Mouse (Mus musculus) urinary bladder, postnatal 0 days (tissue): ENCODE data around the gene Taok3. TPM values are rescaled to one million over a fixed set of nuclear protein-coding genes. Genes with fewer than 3 reads are reported as not detected.

ENCODE experiments used
- polyA plus RNA-seq: library from polyadenylated mRNA; unstranded; fragments of >200 nt; fragmentation: Nextera tagmentation; extraction: Ambion mirVana; gene quantifications from 2 replicates; pipeline ENCODE4 v1.2.1, GENCODE M21; 2015

Taok3 gene
- 20.4 and 21.6 TPM in 2 replicates for polyA plus RNA-seq

DNA sequence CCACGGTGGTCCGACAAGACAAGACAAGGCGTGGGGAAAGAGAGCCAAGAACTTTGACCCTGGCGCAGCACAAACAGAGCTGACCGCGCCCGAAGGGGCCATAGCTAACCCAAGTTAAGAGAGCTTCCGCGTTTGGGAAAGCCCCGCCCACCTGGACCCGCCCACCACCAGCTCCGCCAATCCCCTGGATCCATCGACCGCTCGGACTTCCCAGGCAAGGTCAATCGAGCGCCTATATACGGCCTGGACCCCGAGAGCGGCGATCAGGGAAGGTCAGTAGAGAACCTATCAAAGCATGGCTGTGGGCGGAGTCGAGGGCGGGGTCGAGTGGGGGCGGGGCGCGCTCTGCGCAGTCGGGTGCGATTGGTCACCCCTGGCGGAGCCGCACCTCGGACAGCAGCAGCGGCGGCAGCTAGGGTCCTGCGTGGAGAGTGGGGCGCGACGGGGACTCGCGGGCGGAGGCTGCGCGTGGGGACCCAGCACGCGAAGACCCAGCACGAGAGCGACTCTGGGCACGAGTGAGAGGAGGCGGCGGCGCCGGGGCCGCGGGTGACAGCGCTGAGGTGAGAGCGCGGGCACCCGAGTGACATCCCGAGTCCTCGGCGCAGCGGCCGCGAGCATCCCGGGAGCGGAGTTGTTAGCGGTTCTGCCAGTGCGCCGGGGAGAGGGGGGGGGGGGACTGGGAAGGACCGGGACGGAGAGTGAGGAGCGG is at the start of gene Taok3:
Gene Taok3 (plus strand): TSS at position 353 of the 712 bp plus-strand sequence.

DNA sequence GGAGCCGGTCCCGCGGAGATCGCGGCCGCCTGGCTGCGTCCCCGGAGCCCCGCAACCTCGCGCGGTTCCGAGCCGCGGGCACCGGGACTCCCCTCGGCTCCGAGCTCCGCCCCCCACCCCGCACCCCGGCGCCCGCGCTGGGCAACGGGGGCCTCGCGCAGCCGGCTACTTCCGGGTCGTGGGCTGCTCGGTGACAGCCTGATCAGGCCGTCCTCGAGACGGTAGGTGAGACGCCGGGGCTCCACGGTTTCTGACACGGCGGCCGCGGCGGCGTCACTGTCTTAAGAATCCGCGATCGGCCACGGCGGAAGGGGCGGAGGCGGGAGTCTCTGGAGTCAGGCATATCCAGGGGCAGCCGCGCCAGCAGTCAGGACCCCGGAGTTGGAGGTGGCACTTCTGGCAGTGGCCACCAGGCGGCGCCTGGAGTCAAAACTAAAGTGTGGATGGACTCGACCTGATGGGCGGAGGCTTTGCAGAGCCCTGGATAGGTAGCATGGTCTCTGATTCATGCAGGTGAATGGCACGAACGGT is 4.0 kb upstream of the Taok3 start, which contains the start of gene Suds3:
Gene Suds3 (minus strand): TSS at position 278 of the 531 bp plus-strand sequence.

DNA sequence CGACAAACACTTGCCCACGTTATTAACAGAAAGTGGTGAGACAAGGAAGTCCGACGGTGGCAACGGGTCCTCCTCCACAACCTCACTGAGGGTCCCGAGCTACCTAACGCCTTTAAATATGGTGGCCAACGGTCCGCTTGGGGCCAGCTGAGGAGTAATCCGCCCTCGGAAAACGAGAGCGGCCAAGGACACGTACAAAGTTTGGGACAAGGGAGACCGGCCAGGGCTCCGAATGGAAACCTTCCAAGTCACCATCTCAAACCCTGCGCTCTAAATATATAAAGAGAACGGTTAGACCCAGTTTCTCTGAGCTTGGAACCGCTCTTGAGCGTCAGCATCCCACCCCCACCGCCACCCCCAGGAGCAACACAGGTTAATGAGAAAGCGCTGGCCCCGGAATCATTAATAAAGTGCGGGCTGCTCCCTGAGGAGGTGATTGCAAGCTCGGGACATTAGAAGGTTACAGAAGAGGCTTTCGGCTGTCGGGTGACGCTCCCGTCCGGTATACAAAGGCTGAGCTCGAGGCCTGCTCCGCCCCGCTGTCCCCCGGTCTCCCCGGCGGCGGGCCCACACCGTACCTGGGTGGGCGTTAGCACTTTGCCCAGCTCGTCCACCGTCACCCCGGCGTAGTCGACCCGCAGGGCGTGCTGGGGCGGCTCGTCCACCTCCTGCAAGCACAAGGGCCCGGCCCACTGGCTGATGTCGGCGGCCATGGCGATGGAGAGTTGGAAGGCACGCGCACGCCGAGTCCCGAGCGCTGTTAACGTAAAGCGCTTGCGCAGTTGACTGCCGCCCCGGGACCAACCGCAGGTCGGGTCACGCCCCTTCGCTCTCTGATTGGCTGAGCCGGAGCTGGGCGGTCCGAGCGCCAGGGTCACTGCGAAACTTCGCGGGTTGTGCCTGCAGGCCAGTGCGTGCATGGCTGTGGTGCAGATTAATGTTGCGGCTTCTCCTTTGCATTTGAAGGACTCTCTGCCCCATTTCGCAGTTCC is 167.2 kb downstream of the Taok3 start, which contains the start of gene Pebp1:
Gene Pebp1 (minus strand): TSS at position 795 of the 992 bp plus-strand sequence.

DNA sequence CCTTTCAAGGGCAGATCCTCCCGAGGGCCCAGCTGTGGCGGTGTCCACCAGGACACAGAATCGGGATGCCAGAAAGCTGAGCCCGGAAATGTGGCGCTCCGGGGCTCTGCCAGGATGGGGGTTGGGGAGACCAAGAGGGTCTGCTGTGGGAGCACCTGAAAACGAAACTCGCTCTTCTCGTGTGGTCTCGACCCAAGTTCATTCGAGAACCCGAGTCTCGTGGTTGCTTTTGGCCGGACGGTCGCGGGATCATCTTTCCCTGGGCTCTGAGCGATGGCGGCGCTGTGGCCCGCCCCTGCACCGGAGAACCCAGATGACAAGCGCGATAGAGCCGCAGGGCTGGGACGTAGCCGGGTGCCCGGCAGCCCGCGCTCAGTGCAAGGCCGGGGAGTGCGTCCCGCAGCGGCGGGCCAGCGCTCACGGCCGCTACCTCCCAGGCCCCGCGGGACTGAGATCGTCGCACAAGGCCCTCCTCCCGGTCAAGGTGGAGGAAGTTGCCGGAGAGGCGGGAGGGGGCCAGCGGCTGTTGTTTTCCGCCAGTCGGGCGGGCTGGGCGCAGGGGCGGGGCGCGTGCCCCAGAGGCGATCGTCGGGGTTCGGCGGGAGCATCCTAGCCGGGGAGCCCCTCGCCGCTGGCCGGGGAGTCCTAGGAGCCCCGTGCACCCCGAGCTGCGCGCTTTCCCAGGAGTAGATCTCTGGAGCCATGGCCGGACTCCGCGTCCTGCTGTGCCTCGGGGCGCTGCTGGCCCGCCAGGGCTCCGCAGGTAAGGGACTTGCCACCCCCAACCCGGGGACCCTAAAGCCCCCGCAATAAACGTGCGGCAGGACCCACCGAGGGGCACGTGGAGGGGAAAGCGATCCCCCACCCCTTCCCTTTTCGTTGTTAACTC is 199.1 kb downstream of the Taok3 start, which contains the start of gene Vsig10:
Gene Vsig10 (plus strand): TSS at position 343 of the 889 bp plus-strand sequence.

Other genes with a start within 250 kb of the Taok3 start
- 33.8 and 35.4 TPM in 2 replicates for gene Suds3, start 4.0 kb upstream of the Taok3 start, polyA plus RNA-seq
- gene Pebp1, start 167.5 kb downstream of the Taok3 start, polyA plus RNA-seq, result 428 and 432 TPM in 2 replicates
- 23.7 and 24.6 TPM in 2 replicates for gene Vsig10, start 199.0 kb downstream of the Taok3 start, polyA plus RNA-seq
- gene Wsb2, start 237.2 kb downstream of the Taok3 start, polyA plus RNA-seq, result 71.0 and 76.8 TPM in 2 replicates